Mouse (Mus musculus): ENCODE results near the gene Gpr156. TPM values are rescaled to one million over a fixed set of nuclear protein-coding genes. Genes with fewer than 3 reads are reported as not detected.

Gene Gpr156
- polyA plus RNA-seq, 1 experiment from 2014 or later, result 4.0 TPM

DNA sequence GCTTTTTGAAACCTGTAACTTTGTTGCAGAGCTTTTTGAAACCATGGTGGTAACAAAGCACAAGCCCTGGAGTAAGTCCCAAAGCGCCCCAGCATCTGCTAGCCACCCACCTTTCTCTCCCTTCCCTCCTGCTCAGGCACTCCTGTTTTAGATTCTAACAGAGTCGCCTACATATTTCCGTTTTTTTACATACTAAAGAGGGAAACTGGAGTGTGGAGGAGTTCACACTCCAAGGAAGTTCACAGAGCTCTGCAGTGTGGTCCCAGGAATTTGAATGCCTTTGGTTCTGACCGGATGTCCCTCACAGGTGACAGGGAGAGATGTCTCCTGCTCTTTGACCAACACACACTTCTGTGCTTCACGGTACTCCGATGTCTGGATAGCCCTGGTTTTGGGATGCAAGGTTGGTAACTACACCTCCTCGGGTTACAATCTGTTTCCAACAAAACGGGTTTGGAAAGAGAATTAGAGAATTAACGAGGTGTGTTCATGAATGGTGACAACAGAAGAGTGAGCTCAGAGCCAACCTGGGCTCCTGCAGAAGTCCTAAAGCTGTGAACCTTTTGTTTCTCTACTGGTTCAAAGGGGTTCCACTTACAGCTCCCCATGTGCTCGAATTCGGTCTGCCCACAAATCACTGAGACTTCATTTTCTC is 72.0 kb downstream of the Gpr156 start:
- no peak overlapping the region for H3K4me3 ChIP-seq (replicated peaks)
- H3K36me3 ChIP-seq, result no peaks in the 10 kb centered on the region
- WGBS, result 67% methylated on average over 11 of the region's 11 CpGs
- peaks cover 17% of the 10 kb centered on the region for H3K4me1 ChIP-seq
- ATAC-seq (ENCODE audit: low FRiP score), result no peak
- no peaks in the 10 kb centered on the region for H3K9me3 ChIP-seq (replicated peaks)
- no peaks in the 10 kb centered on the region for H3K27me3 ChIP-seq (replicated peaks)
- H3K4me2 ChIP-seq, result no peak overlapping the region
- no peak overlapping the region for H3K27ac ChIP-seq (replicated peaks)
- no peak overlapping the region for H3K9ac ChIP-seq (replicated peaks)

DNA sequence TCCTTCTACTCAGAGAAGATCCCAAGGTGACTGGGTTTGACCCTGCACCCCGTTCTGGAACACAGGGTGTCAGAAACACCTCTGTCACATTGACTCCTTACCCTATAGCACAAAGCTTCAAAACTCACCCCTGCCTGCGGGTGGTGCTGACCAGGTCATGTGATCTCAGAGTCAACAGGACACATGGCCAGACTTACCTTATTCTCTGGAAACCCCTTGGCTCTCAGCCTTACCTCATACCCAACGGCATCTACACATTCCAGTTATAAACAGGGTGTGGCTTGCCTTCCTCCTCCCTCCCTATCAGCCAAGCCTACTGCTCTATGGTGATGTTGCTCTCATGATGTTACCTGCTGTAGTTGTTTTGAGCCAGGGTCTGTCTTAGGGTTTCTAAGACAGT is 73.5 kb downstream of the Gpr156 start:
- H3K27ac ChIP-seq (replicated peaks), result no peak overlapping the region
- 81% methylated on average over 3 of the region's 3 CpGs for WGBS
- ATAC-seq (ENCODE audit: low FRiP score), result no peak

DNA sequence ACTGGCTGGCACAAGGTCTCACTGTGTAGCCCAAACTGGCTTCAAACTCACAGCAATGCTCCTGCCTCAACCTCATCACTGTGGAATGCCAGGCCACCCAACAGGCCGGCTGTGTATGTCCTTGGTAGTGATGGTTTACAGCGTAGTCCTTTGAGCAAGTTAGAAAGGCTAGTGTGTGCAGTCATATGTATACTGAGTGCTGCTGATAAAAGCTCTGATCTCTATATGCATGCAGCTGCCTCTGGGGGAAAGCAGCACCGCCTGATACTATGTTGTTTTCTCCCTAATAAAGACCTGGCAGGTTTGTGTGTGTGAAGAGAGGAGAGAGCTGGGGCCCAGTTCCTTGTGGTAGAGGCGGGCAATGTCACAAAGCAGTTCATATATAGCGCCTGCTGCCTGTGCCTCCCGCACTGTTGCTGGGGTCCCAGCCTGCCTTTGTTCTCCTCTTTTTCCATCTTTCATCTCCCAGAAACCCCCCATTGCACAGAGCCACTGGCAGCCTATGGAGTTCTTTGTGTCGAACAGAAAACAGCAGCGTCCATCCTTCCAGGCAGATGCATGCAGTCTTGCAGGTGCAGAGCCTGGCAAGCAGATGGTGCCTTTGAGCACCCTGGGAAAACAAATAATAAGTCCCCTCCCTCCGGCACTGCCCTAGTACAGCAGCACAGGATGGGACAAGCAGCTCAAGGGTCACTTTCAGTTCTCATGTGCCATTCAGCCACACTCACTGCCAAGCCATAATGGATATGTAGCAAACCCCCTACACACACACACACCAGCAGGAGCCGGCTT is 74.5 kb downstream of the Gpr156 start:
- peak overlapping the region; percentile 77 for H3K27ac ChIP-seq (replicated peaks)
- H3K4me3 ChIP-seq (replicated peaks), result no peak overlapping the region
- peaks cover 22% of the 10 kb centered on the region for H3K4me1 ChIP-seq
- no peaks in the 10 kb centered on the region for H3K27me3 ChIP-seq (replicated peaks)
- H3K4me2 ChIP-seq, result 0 out of 2 replicates have a peak overlapping the region, but pooled peaks have one; percentile 7
- H3K9me3 ChIP-seq (replicated peaks), result no peaks in the 10 kb centered on the region
- H3K36me3 ChIP-seq, result no peaks in the 10 kb centered on the region
- ATAC-seq (ENCODE audit: low FRiP score), result peak; percentile 72
- 13% methylated on average over 10 of the region's 10 CpGs for WGBS
- H3K9ac ChIP-seq (replicated peaks), result no peak overlapping the region

More for the DNA sequence above, 73.5 kb downstream of the Gpr156 start:
- no peaks in the 10 kb centered on the region for H3K27me3 ChIP-seq (replicated peaks)
- H3K36me3 ChIP-seq, result no peaks in the 10 kb centered on the region
- no peaks in the 10 kb centered on the region for H3K9me3 ChIP-seq (replicated peaks)
- no peak overlapping the region for H3K9ac ChIP-seq (replicated peaks)
- peaks cover 22% of the 10 kb centered on the region for H3K4me1 ChIP-seq
- H3K4me3 ChIP-seq (replicated peaks), result no peak overlapping the region
- no peak overlapping the region for H3K4me2 ChIP-seq

DNA sequence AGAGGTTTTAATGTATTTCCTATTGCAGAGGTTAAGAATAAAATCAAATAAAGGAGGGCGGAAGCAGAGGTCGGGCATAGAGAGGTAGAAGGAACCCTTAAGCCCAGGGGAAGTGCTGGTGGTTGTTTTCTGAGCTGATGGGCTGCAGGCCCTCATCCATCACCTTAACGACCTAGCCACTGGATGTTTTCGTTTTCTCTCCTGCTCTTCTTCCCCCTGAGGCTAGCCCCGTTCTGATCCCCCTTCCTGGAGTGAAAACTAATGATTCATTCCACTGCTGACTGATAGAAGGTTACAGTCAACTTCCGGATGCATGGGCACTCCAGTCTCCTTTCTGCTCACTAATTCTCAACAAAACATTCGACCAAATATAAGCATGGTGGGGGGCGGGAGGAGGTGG is 76.5 kb downstream of the Gpr156 start:
- 20% methylated on average over 8 of the region's 8 CpGs for WGBS
- Histone ChIP-seq H3K27ac (replicated peaks) (no peak overlapping the region), H3K9me3 (replicated peaks) (no peaks in the 10 kb centered on the region), H3K4me1 (peaks cover 22% of the 10 kb centered on the region), H3K4me3 (replicated peaks) (no peak overlapping the region), H3K27me3 (replicated peaks) (no peaks in the 10 kb centered on the region), H3K4me2 (no peak overlapping the region), H3K36me3 (no peaks in the 10 kb centered on the region), H3K9ac (replicated peaks) (no peak overlapping the region)
- no peak for ATAC-seq (ENCODE audit: low FRiP score)

DNA sequence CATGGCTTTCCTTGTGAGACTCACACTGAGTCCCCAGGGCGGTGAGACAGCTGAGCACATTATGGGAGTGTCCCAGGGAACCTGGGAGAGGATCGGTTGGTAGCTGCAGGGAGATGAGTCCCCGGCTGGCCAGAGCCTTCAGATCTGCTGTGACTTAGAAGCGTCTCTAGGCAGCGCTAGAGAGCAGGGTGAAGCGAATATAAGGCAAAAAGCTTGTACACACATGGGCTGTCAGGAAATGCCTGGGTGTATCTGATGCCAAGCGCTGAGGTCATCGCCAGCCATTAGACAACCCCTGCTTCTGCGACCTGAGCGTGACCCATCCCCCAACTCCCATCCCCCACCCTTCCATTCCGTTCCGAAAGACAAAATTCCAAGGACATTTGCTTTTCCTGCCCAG is 78.4 kb downstream of the Gpr156 start:
- Histone ChIP-seq H3K4me2 (peak overlapping the region; percentile 42), H3K27me3 (replicated peaks) (no peaks in the 10 kb centered on the region), H3K4me1 (peaks cover 22% of the 10 kb centered on the region), H3K27ac (replicated peaks) (no peak overlapping the region), H3K9ac (replicated peaks) (no peak overlapping the region), H3K9me3 (replicated peaks) (no peaks in the 10 kb centered on the region), H3K4me3 (replicated peaks) (no peak overlapping the region), H3K36me3 (no peaks in the 10 kb centered on the region)
- WGBS, result 16% methylated on average over 12 of the region's 12 CpGs
- peak; percentile 10; the same call in 1 of the 2 replicates for ATAC-seq (ENCODE audit: low FRiP score)

DNA sequence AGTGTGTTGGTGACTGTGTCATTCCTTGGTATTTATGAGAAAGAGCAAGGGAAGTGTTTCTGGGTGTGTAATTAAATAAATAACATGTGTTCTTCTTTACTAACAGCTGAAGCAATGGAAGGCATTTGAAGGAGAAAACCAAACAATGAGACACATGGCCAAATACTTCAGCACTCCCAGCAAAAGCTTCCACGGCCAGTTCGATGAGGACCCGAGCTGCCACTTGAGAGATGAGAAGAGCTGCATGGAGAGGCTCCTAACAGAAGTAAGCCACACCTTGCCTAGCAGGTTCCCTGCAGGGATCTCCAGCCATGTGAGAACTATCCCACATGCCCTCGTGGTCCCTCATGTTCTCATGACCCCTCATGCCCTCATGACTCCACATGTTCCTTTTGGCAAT is 81.5 kb downstream of the Gpr156 start:
- H3K27me3 ChIP-seq (replicated peaks), result no peaks in the 10 kb centered on the region
- H3K9ac ChIP-seq (replicated peaks), result no peak overlapping the region
- H3K4me3 ChIP-seq (replicated peaks), result no peak overlapping the region
- no peaks in the 10 kb centered on the region for H3K36me3 ChIP-seq
- no peak overlapping the region for H3K4me2 ChIP-seq
- H3K27ac ChIP-seq (replicated peaks), result no peak overlapping the region; the same call in 1 of the 2 replicates
- ATAC-seq (ENCODE audit: low FRiP score), result no peak
- WGBS, result 87% methylated on average over 4 of the region's 4 CpGs
- peaks cover 17% of the 10 kb centered on the region for H3K4me1 ChIP-seq
- H3K9me3 ChIP-seq (replicated peaks), result no peaks in the 10 kb centered on the region

DNA sequence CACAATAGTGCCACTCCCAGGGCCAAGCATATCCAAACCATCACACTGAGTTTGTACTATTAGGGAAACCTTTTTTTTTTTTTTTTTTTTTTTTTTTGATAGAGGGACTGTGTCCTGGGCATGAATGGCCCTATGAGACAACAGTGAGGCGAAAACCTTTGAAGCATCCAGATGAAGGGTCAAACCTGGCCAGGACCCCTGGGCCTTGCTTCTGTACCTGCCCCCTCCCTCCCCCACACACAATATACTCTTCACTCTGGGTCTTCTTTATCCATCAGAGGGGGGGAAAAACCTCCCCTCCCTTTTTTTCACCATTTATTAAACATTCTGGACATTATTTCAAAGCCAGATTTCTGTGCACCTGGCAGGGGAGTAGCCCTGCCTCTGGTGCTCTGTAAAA is 83.5 kb downstream of the Gpr156 start:
- Histone ChIP-seq H3K4me1 (peaks cover 7% of the 10 kb centered on the region), H3K9me3 (replicated peaks) (no peaks in the 10 kb centered on the region), H3K9ac (replicated peaks) (no peak overlapping the region), H3K27ac (replicated peaks) (peak overlapping the region; percentile 60), H3K4me3 (replicated peaks) (no peak overlapping the region), H3K36me3 (no peaks in the 10 kb centered on the region), H3K27me3 (replicated peaks) (no peaks in the 10 kb centered on the region), H3K4me2 (no peak overlapping the region)
- WGBS, result 61% methylated on average over 1 of the region's 1 CpGs
- no peak for ATAC-seq (ENCODE audit: low FRiP score)

DNA sequence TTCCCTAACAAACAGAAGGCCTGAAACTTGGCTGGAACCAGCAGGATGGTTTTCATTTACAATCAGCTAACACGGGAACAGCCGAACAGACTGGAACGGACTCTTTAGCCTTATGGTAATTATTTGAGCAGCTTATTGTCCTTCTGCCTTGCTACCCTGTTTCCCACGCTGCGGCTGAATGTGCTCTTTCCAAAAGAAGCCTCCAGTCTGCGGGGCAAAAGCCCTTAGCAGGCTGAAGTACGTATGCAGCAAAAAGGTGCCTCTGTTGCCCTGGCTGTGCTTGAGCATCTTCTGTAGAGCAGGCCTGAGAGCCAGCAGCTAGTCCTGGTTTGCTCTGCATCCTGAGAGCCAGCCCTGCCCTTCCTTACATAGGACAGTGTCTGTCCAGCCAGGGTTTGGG is 83.9 kb downstream of the Gpr156 start:
- Histone ChIP-seq H3K36me3 (no peaks in the 10 kb centered on the region), H3K9ac (replicated peaks) (no peak overlapping the region), H3K4me1 (peaks cover 6% of the 10 kb centered on the region; the same call in 1 of the 2 replicates), H3K4me2 (no peak overlapping the region), H3K27ac (replicated peaks) (peak overlapping the region; percentile 60), H3K27me3 (replicated peaks) (no peaks in the 10 kb centered on the region), H3K4me3 (replicated peaks) (no peak overlapping the region), H3K9me3 (replicated peaks) (no peaks in the 10 kb centered on the region)
- no peak; the same call in 1 of the 2 replicates for ATAC-seq (ENCODE audit: low FRiP score)
- 22% methylated on average over 7 of the region's 7 CpGs for WGBS

DNA sequence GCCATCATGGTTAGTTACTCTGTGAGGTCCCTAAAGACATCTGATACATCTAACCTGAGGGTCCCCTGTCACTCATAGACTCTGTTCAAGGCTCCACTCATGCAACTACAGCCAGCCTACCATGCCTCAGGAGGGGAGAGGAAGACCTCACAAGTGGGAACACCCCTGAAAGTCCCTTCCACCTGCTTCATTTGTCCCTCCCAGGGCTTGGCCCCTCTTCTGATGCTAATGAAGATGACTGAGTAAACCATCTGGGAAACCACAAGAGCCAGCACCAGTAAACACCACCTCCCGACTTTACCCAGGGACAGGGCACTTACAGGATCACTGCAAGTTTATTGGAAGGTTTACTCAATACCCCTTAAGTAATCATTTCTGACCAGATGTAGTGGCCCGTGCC is 85.5 kb downstream of the Gpr156 start:
- Histone ChIP-seq H3K9me3 (replicated peaks) (no peaks in the 10 kb centered on the region), H3K27me3 (replicated peaks) (no peaks in the 10 kb centered on the region), H3K9ac (replicated peaks) (no peak overlapping the region), H3K36me3 (no peaks in the 10 kb centered on the region), H3K27ac (replicated peaks) (no peak overlapping the region), H3K4me2 (no peak overlapping the region), H3K4me1 (peaks cover 6% of the 10 kb centered on the region; the same call in 1 of the 2 replicates), H3K4me3 (replicated peaks) (no peak overlapping the region)
- ATAC-seq (ENCODE audit: low FRiP score), result no peak
- 33% methylated on average over 2 of the region's 2 CpGs for WGBS

DNA sequence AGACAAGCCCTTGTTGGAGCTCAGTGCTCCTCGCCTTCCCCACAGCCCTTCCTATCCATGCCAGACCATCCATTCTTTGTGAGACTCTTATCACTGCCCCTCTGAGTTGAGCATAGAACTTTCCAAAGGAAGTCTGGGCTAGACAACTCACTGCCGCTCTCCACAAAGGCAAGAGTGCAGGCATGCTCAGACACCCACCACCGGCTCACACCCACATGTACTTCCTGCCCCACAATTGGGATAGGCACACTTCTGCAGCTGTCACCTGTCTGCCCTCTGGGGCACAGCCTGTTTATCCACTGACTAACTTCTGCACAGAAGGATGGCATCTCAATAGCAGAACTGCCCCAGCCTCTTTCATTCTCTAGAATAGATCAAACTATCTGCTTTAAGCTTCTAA is 86.2 kb downstream of the Gpr156 start:
- Histone ChIP-seq H3K27me3 (replicated peaks) (no peaks in the 10 kb centered on the region), H3K36me3 (no peaks in the 10 kb centered on the region), H3K4me1 (peaks cover 6% of the 10 kb centered on the region; the same call in 1 of the 2 replicates), H3K4me3 (replicated peaks) (no peak overlapping the region), H3K27ac (replicated peaks) (no peak overlapping the region), H3K4me2 (no peak overlapping the region), H3K9ac (replicated peaks) (no peak overlapping the region), H3K9me3 (replicated peaks) (no peaks in the 10 kb centered on the region)
- ATAC-seq (ENCODE audit: low FRiP score), result no peak
- 80% methylated on average over 3 of the region's 3 CpGs for WGBS

DNA sequence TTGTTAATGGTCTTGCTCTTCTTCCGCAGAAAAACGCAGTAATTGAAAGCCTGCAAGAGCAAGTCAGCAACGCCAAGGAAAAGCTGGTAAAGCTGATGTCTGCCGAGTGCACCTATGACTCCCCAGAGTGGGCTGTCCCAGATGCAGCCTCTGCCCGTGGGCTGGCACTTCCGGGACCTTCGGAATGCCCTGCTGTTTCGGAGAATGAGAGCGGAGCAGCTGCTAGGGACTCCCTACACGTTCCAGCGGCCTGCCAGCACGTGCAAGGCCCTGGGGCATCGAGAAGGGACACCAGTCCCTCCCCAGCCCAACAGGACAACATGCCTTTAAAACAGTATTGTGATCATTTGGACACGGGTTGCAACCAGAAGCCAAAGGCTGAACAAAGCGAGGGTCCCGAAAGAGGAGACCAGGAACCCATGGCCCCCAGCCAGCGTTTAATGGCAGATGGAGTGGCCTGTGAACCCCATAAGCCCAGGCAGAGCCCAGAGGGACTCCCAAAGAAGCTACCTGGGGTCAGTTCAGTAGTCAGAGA is 88.3 kb downstream of the Gpr156 start:
- Histone ChIP-seq H3K9me3 (replicated peaks) (no peaks in the 10 kb centered on the region), H3K9ac (replicated peaks) (no peak overlapping the region), H3K36me3 (no peaks in the 10 kb centered on the region), H3K4me1 (peaks cover 6% of the 10 kb centered on the region; the same call in 1 of the 2 replicates), H3K27ac (replicated peaks) (no peak overlapping the region), H3K4me3 (replicated peaks) (no peak overlapping the region), H3K27me3 (replicated peaks) (no peaks in the 10 kb centered on the region), H3K4me2 (no peak overlapping the region)
- 80% methylated on average over 17 of the region's 17 CpGs for whole genome bisulfite sequencing
- no peak for ATAC-seq (ENCODE audit: low FRiP score)

DNA sequence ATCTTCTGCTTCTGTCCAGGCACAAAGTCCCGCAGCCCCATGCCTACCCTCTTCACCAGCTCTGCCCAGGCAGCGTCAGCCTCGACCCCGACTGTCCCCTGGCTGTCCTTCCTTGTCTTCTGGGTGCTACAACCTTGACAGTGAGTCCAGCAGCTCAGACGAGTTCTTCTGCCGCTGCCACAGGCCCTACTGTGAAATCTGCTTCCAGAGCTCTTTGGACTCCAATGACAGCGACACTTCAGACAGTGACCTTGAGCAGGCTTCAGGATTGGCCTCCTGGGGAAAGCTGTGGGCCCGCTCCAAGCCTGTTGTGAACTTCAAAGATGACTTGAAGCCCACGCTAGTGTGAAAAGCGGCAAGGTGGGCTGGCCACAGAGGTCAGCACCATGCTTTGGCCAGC is 89.2 kb downstream of the Gpr156 start:
- H3K27ac ChIP-seq (replicated peaks), result no peak overlapping the region
- ATAC-seq (ENCODE audit: low FRiP score), result no peak
- no peaks in the 10 kb centered on the region for H3K27me3 ChIP-seq (replicated peaks)

More for the DNA sequence above, 89.2 kb downstream of the Gpr156 start:
- H3K4me3 ChIP-seq (replicated peaks), result no peak overlapping the region
- H3K4me2 ChIP-seq, result no peak overlapping the region
- no peaks in the 10 kb centered on the region for H3K9me3 ChIP-seq (replicated peaks)
- no peak overlapping the region for H3K9ac ChIP-seq (replicated peaks)
- no peaks in the 10 kb centered on the region for H3K36me3 ChIP-seq
- no peaks in the 10 kb centered on the region; the same call in 1 of the 2 replicates for H3K4me1 ChIP-seq
- 91% methylated on average over 10 of the region's 10 CpGs for WGBS
